Mouse (Mus musculus) E14TG2a.4 (cell line): ENCODE measurements at regions not wholly inside any gene's neighbourhood (a gene's known extent, or its start where the extent isn't known, plus 50 kb on each side); places are given as distances from the start of the nearest gene placed in this dataset.

Experiments used
- H3K27me3 ChIP-seq: 2 replicates; pipeline ENCODE4 v1.6.1; 2014; ENCODE audit warnings: low read length, control low read depth; ENCODE audit not compliant: insufficient read depth
- H3K36me3 ChIP-seq: 2 replicates; pipeline ENCODE4 v1.6.1; 2014; ENCODE audit warnings: low read length, control low read depth; ENCODE audit not compliant: insufficient read depth
- H3K4me1 ChIP-seq: replicated peaks from 2 replicates; pipeline ENCODE4 v1.6.1; 2014; ENCODE audit warnings: low read depth, low read length, control low read depth
- H3K4me3 ChIP-seq: replicated peaks from 2 replicates; pipeline ENCODE4 v1.5.1; 2014; ENCODE audit warnings: mild to moderate bottlenecking, low read length
- H3K9me3 ChIP-seq: 2 replicates; pipeline ENCODE4 v1.6.1; 2014; ENCODE audit warnings: low read length, control low read depth
- CTCF ChIP-seq: conservative IDR thresholded peaks from 2 replicates; pipeline ENCODE4 v1.5.1; 2014; ENCODE audit warnings: low read length
- NANOG ChIP-seq: IDR thresholded peaks from 2 replicates; pipeline ENCODE4 v1.6.1; 2014; ENCODE audit warnings: borderline replicate concordance, low read length, mixed read lengths
- POU5F1 ChIP-seq: IDR thresholded peaks from 2 replicates; pipeline ENCODE4 v1.6.1; 2014; ENCODE audit warnings: low read length, borderline replicate concordance

DNA sequence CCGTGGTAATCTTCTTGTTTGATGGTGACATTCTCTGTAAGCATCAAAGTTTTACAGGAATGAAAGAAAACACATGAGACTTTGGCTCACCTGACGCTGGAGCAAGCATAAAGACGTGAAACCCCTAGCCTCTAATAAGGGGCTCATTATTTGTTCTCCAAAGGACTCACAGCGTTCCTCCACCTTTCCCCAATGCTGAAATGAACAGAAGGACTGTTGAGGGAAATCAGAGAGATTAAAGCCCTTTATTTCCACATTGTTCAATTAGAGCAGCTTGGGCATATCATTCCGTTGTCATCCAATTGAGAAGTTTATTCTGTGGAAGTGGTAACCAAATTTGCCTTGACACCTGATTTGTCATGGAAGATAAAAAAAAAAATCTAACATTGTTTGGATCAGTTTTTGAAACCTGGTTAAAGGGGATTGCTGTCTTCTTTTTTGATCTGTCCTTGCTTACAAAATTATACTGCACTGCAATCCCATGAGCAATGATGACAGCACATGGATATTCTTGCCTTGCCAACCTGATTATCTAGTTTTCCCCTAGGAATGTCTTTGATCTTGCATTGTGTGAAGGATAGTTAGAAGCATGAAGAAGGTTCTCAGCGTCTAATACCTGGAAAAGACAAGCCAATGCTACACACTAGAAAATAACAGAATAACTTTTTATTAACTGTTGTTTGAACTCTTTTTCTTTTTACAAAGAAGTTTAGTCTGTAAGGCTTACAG, 62.1 kb upstream of the Mrps30 start:
- TF ChIP-seq CTCF (no peak), POU5F1 (no peak), NANOG (no peak)
- H3K36me3 ChIP-seq: no peaks in the 10 kb centered on the region
- H3K9me3 ChIP-seq: no peaks in the 10 kb centered on the region
- no peak overlapping the region for H3K4me3 ChIP-seq
- no peaks in the 10 kb centered on the region for H3K4me1 ChIP-seq
- no peaks in the 10 kb centered on the region for H3K27me3 ChIP-seq

DNA sequence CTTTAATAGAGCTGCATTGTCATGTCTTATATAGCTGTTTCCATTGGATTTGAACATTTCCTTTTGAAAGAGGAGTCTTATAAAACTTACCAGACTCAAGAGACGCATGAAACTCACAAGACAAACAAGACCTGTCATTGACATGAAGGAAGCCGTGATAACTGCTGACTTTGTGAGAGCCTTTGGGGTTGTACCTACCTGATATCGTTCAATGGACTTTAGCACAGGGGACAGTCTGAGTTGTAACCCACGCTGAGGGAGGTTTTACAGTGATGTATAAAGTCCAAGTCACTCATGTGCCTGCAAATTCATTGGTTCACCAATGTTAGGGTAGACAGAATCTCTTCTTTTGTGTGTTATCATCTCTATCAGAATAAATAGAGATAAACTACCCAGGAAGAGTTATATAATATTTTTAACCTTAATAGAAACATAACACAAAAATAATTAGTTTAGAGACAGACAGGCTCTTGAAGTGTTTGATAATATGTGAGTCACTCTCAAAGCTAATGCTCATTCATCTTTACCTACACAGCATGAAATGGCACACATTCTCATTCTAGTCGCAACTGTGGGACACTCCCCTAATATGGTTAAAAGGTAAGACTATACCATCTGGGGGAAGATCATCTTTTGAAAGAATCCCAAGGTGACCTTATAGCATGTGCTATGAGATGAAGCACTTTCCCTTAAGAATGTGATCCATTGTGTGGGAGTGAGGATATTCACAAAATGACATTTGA, 54.4 kb upstream of the Mrps30 start:
- TF ChIP-seq CTCF (no peak), POU5F1 (no peak), NANOG (no peak)
- Histone ChIP-seq H3K36me3 (no peaks in the 10 kb centered on the region), H3K27me3 (no peaks in the 10 kb centered on the region), H3K4me1 (peaks cover 4% of the 10 kb centered on the region; the same call in 1 of the 2 replicates), H3K4me3 (no peak overlapping the region), H3K9me3 (no peaks in the 10 kb centered on the region)
